Mouse (Mus musculus) kidney, adult 9 months (tissue): Measurements from ENCODE around the gene Anp32a.

Experiments
- DNase-seq: peaks from one replicate; pipeline ENCODE4 v3.0.0; 2022

The Anp32a gene

DNA sequence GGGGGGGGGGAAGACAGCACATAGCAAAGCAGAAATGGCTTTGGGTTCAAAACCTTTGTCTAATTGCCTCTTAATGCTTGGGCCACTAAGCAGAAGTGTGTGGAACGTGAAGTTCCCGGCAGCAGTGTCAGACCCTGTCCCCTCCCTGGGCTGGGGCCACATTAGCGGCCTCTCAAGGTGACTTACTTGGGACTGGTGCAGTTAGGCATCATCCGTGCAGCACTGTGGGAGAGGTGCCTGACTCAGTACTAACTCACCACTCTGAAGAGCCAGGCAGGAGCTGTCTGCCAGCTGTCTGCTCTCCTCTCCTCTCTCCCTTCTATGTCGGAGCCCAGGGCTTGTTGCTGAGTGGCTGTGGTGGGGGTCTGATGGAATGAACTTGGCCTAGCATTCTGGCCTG, 6.1 kb downstream of the Anp32a start:
- peak; percentile 20 for DNase-seq

DNA sequence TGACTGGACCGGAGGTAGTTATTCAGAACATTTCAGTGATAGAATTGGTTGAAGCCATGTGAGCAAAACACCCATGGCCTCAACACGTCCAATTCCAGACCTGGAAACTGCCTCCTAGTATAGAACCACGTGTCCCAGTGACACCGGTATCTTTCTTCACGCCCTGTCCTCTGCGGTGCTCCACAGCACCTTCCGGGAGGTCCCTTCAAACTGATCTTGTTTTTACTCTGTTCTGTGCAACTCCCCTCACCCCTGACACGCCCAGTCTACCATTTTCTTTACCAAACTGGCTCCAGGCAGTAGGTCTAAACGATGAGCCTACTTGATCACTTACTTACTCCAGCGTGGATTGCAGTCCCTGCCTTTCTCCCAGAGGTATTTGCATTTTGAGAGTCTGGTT, 7.0 kb downstream of the Anp32a start:
- peak; percentile 44 for DNase-seq

DNA sequence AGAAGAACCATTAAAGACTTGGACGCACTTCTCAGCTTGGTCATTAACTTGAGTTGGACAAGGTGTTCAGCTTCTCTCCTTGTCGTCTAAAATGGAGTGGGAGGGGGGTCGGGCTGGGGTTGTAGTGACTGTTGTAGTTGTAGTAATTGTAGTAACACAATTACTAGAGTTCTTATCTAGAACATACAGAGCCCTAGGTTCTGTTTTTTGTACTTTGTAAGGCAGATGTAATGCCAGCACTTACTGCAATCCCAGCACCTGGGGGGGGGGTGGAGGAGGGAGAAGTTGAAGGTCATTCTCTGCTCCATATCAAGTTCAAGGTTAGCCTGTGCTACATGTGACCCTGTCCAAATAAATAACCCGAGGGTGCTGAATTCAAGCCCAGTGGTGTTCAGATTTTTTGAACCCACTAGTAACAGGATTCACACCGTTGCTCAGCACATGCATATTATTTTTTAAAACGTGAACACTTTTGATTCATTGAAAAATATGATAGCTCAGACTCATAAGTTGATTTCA, 7.4 kb downstream of the Anp32a start:
- peak; percentile 29 for DNase-seq

DNA sequence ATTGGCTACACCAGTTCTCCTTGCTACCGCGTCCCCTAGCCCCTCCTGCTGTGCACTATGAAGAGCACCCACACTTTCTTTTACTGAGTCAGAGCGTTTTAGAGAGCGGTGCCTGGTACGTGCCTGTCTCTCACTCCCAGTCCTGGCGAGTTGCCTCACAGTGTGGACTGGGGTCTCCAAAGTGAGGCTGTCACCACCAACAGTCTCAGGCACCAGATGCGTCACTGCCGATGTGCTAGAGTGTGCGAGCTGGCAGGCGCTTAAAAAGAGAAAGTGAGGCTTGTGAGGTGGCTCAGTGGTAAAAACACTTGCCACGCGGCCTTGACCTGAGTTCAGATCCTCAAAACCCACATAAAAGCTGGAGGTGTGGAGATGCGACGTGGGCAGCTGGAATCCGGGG, 8.2 kb downstream of the Anp32a start:
- DNase-seq = peak; percentile 13

DNA sequence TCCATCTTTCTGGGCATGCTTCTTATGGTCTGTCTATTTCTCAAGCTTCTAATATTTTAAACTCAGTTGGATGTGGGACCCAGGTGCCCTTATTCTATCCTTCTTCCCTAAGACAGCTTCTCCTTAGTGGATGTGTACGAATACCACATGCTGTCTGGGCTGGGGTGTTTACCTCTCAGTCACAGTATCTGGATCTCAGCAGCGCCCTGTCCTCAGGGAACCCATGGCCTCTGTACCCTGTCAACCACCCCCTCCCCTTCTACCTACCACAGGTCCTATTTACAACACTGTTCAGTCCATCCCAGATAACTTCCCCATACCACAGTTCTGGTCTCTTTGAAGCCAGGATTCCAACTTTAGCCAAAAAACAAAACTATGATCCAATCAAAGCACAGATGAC, 9.6 kb downstream of the Anp32a start:
- peak; percentile 7 for DNase-seq

DNA sequence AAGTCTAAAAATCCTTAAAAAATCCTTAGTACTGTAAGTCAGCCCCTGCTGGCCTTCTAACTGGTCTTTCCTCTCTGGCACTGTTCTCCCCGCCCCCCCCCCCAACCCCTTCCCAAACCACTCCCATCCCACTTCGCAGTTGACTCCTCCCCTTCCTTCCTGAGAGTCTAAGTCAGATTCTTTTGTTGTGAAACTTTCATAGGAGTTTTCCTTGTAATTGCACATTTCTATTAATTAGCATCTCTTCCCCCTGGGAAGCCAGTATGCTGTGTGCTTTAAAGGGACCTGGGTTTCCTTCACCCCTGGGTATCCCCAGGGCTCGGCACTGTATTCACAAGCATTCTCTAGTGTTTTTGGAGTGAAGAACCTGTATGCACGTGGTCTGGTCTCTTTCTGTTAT, 10.1 kb downstream of the Anp32a start:
- peak; percentile 20 for DNase-seq

DNA sequence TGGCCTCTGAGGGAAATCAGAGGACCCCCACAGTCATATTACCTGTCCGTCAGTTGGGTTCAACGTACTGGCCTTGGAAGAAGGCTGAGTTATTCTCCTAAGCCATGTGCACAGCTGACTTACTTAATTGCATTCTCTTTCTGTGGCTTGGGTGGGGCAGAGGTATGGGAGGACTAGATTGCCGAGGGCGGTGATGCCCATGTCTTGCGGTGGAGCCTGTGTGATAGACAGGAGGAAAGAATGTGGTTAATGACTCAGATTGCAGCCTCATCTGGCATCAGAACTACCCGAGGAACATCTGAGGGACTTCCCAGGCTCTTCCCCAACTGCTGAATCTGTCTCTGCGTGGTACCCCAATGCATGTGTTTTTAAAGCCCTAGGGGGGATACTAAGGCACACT, 12.7 kb downstream of the Anp32a start:
- DNase-seq = peak; percentile 1

DNA sequence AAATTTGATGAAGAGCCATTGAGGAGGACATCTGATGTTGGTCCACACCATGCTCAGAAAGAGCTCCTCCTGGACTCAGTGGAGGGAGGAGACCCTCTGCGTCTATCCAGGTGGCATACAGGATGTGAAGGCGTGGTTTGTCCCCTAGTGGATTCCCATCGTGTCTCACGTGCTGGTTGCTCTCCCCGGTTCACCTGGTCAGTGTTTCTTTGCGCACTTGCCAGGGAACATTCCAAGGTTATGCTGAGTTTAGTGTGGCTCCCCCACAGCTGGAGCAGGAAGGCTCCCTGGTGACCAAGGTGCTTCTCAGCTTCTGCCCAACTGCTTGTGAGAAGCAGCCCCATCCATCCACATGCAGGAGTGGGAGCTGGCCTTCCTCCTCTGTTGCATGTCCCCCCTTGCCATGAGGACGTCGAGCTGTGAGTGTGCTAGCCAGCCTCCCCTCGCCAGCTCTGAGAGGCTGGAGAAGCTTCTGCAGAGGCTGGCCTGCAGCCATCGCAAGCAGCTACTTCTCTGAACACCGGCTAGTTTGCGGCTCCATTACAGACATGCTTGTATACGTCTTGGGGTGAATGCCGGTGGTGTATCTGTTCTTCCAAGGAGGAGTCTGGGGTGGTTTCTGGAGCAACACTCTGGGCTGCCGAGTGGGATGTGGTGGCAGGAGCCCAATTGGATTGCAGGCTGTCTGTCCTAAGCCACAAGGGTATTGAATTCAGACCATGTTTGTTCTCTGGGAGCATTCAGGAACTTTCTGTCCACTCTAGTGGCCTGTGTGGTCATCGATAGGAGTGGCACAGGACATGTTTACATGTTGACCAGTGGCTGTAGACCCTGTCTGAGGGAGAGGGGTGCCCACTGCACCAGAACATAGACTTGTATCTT, 14.0 kb downstream of the Anp32a start:
- peak; percentile 52 for DNase-seq

DNA sequence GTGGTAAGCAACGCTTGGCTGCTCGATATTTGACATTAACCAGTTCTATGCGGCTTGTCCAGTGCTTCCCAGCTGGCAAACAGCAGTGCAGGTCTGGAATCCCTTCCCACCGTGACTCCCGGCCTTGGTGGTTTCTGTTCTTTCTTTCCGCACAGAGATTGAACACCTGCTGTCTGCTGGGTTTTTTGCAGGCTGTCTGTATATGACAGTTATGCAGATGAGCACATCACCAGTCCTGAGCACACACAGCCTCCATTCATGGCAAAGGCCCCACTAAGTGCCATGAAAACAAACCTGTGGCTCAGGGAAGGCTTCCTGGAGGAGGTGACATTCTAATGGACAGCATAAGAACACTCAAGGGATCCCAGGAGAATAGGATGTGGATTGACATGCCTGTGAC, 14.7 kb downstream of the Anp32a start:
- DNase-seq = peak; percentile 6

DNA sequence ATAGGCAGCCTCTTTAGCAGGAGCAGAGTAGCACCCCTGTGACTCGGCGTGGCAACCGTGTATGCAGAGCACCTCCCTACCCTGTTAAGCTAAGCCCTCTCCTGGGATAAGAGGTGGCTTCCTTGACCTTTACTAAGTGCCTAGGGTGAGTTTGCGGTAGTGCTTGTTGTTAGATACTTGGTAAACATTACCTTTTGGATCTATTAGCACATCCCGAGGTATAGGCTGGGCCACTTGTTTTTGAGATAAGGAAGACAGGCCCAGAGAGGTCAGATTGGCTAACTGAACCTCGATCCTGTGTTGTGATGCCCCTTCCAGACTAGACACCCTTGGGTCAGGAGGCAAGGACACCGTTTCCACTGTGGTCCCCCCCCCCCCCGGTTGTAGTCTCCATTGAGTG, 16.5 kb downstream of the Anp32a start:
- no peak for DNase-seq

DNA sequence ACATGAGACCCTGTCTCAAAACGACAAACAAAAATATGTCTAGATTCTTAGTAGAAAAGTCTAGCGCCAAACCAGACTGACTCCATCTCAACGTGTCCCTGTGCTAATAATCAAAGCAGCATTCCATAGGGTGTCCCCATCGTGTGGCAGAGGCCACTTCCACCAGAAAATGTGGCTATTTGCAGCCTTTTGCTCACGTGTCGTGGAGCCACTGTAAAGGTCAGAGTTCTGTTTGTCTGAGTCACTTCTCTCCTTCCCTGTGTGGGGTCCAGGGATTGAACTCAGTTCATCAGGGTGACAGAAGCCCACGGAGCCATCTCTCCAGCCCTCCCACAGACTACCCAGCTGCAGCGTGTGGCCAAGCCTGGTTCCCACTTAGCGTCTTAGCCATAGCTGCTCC, 17.8 kb downstream of the Anp32a start:
- DNase-seq = peak; percentile 6

DNA sequence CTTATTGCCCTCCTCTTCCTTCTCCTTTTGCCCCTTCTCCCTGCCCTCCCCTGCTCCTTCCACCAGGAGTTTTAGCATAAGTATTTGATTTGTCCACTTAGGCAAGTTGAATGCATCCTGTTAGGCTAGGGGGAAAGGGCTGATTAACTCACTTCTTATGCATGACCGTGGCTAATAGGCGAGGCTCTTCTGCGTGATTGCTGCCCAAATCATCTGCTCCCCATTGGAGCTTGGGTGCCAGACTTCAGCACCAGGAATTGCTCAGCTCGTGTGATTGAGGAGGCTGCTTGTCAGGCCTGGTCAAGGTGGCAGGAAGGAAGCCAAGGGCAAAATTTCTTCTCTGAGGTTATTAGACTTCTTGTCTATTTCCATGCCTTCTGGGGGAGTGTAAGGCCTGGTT, 19.8 kb downstream of the Anp32a start:
- peak; percentile 37 for DNase-seq

DNA sequence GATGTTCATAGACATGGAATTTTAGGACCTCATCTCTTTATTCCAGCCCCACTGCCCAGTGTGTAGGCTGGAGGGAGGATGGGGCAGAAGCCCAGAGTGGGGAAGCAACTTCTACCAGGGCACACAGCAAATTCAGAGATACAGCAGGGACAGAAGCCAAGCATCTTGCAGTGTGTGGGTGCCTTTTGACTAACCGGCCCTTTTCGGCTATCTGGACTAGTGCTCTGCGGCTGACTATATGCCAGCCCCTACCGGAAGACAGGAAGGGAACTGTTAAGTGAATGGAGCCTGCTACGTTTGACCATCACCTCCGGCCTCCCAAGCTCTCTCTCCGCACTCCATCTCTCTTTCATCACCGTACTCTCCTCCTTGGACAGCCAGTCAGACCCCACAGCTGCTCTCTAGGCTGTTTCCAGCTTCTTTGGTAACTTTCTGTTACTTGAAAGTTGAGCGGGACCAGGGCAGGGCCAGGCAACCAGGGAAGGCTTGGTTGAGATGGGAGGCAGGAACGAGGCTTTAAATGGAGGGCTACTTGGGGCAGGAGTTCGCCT, 21.8 kb downstream of the Anp32a start:
- DNase-seq = no peak

DNA sequence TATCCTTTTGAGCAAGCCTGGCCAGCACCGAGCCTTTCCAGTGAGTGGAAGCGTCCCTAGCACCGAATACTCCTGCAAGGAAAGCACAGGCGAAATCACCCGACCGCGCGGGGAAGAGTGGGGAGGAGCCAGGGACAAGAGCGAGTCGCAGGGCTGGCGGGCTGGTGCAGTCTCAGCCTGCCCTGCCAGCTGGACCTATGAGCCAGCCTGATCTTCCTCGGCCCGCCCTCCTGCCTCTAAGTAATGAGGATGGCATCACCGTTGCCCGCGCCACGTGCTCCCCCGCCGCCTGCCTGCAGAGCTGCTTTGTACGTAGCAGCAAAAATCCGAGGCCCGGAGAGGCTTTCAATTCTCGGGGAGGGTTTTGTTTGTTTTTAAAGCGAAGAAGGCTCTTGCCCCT, 22.5 kb downstream of the Anp32a start:
- DNase-seq = peak; percentile 95

DNA sequence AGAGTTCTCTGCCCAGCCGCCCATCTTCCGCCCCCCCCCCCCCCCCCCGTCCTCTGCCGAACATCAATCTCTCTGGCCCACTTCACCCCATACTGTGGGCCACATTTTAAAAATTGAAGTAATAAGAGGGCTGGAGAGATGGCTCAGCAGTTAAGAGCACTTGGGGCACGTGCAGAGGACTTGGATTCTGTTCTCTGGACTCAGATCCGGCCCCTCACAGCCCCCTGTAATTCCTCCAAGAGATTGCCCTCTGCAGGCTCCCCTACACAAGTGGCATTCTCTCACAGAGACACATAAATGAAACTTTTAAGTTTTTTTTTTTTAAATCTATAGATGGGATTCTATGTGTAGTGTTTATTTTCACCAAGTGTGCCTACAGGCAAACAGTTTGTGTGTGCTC, 23.1 kb downstream of the Anp32a start:
- DNase-seq = no peak

DNA sequence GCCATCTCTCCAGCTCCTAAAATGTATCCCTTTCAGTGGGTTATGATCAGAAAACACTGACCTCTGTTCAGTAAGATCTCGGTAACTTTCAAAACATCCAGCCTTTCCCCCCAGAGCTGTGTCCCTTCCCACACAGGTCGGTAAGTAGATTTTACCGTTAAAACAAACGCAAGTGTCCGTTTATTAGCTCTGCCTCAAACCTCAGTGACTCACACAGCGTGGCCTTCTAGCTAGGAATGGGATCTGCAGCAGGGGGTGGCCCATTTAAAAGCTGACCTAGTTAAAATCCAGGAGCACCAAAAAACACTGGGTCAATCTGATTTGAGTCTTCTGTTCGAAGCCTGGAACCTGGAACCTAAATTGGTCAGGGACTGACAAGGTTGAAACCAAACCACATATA, 23.7 kb downstream of the Anp32a start:
- DNase-seq = no peak

DNA sequence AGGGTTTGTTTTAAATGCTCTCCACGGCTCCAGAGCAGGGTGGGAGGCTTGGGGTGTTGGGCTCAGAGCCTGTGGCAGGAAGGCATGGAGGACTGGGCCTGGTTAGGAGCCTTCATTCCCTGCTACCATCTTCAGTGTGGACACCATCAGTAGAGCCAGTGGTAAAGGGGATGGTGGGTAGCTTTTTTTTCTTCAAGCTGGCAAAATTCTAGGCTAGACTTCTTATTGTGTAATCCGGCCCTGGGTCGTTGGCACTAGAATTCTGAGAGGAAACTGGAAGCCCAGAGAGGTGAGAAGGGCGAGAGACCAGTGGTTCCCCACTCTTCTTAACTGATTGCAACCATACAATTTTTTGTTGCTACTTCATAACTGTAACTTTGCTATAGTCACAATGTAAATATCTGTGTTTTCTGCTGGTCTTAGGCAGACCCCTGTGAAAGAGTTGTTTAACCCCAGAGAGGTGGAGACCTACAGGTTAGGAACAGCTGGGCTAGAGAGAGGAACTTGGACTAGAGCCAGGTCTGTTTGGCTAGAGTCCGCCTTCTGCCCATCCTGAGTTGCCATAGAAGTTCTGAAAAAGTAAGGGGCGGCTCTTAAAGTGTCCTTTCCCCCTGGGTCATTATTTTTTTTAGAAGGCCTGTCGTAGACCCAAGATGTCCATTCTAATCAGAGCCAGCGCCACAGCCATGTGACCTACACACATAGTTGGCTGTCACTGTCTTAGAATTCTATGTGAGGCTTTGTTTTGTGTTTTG, 24.4 kb downstream of the Anp32a start:
- DNase-seq = peak; percentile 69

DNA sequence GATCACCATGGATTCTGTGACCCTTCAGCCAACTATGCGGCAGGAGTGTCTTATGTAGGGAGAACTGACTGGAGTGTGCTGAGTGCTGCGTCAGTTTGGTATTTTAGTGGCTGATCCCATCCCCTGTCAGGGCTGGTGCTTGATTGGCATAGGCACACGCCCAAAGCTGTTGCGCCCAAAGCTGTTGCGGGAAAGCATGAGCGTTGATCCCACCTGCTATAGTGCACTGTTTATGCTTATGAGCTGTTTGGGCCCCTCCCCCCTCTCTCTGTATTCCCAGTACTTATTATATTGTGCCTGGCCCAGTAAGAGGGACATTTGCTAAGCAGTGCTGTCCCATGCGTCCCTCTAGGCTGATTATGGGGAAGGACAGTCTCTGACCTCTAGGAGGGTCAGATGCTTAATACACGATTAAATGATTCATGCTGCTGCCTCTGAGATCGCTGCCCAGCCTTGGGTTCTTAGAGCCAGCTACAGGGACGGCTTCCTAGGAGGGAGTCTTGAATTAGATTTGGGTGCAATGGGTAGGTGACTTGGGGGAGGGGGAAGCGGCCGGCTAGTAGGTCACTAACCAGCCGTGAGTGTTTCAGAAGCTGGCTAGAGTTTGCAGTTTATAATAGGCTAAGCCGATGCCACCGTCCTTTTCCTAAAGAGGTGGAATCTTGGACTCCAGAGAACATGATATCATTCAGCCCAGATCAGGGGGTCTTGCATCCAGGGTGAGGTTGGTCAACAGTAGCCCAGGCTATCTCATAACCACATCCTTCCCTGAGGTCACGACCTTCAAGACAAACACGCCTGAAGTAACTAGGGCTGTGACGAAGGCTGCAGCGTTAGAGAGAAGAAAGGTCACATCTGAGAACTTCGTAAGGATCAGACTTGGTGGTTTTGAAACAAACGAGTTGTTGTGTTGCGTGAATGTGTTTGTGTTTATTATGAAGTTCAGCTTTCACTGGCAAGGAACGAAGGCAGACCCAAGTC, 25.7 kb downstream of the Anp32a start:
- no peak for DNase-seq

DNA sequence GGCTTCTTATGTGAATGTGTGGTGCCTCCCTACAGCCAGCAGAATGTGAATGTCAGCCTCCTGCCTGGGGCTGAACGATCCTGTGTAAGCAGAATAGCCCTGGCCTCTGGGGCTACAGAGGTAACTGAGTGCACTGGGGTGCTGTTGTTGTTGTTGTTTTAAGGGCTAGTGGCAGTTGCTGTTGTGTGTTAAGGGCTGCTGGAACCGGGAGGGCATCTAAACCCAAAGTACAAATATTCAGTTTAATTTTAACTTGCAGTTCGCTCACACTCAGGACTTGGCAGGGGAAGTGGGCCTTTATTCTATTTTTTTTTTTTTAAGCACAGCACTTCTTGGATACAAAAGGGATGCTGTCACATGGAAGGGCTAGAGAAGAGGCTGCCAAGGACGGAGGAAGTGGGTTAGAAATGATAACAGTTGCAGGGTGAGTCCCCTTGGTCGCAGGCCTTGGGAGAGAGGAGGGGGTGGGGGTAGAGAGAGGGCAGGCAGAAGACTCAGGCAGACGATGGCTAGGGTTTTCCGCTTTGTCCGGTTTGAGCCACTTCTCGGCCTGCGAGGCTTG, 26.5 kb downstream of the Anp32a start:
- peak; percentile 82 for DNase-seq

DNA sequence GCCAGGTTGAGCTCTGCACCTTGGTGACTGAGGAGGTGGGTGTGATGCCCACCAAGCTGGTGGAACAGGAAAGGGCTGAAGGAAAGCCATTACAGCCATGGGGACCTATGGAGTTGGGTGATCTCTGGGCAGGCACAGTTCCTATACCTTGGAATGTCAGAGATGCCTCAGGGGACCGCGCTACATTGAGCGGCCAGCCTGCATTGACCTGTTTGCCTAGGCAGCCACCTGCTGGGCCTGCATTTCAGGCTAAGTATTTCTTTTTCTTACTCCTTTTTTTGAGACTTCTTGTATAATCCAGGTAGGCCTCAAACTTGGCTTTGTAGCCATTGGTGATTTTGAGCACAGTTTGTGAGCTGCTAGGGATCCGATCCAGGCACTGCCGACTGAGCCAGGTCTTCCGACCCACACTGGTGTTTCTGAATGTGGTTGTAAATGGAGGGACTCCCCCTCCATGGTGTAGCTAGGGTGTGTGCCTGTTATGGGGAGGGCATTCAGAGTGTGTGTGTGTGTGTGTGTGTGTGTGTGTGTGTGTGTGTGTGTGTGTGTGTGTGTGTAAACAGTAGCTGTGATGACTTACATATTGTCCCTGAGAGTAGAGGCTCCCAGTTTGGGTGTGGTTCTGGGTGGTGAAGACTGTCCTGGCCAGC, 27.3 kb downstream of the Anp32a start:
- DNase-seq = no peak

DNA sequence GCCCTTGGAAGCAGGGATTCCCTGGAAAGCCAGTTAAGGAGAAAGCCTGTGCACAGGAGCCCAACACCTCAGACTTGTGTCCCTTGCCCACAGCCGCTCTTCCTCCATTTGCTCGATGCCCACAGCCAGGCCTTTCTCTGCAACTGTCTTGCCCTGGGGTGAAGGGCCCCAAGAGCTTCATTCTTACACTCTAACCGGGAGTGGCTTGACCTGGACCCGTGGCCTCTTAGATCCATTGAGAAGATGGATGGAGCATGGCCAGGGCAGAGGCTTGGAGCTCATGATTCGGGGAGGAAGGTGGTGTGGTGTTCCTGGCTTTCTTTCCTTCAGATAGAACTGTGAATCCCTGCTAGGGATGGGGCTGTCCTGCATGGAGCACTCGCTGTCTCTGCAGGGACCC, 28.1 kb downstream of the Anp32a start:
- DNase-seq = peak; percentile 61

DNA sequence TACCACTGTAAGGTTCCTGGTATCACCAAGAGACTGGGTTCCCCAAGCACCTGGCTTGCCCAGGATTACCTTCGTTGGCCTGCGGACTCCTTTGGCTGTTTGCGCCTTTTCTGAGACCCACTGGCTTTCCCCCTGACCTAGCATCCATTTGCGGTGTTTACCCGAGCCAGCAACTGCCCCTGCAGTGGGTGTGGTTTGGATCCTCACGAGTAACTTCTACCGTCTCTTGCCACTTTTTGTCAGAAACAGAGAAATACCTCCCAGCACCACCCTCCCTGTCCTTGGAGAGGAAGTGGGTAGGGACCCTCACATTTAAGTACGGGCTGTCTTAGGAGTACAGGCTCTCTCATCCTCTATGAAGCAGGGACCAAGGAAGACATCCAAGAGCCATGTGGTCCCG, 29.1 kb downstream of the Anp32a start:
- no peak for DNase-seq
